Mouse (Mus musculus) kidney, adult 2 months (tissue): ENCODE data around the gene Dlg2.

Experiments used
- CTCF ChIP-seq: fragments of 200-500 bp; conservative IDR thresholded peaks from 2 replicates; pipeline ENCODE4 v1.5.1; 2011; ENCODE audit warnings: low read depth, mild to moderate bottlenecking, control low read depth, low read length, moderate library complexity, mixed read lengths; ENCODE audit not compliant: insufficient read depth, insufficient read length
- POLR2A ChIP-seq: fragments of 200-500 bp; IDR thresholded peaks from one replicate; pipeline ENCODE4 v1.6.1; 2011; ENCODE audit warnings: low read depth, low read length, control low read depth

DNA sequence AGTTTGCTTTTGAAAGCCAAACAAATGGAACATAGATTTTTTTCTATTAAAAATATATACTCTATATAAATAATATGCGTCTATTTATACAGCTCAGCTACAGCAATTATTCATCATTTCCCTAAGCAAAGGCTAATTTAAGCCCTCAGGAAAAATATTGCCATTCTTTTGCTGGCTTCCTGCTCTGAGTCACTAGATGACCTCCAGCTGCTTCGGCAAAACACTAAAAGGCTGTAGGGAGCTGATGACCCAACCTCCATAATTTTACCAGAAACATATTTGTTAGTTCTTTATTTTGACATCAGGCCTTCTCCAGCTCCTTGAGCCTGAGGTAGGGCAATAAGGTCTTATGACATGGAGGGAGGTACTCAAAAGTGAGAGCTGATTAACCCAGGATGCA, 1426.0 kb downstream of the Dlg2 start:
- no peak for TF ChIP-seq CTCF
- TF ChIP-seq POLR2A: no peak
